Comparison of ENCODE assay signal across 8 mouse cellular contexts in the genomic region with DNA sequence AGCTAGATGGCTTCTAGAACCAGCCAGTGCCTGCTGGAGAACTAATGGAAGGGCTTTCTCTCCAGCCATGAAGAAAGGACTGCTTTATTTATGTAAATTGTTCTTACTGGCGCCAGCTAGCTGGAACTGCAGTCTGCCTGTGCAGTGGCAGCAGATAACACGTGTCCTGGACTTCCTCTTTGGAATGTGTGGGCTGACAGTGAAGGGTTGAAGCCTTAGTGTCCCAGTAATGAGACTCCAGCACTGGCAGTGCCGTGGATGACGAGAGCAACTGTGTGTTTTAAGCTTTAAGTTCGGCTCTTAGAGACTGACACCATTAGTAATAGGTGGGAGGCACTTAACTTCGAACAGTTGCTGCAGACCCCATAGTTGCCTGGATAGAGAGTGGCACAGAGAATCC. TPM values are rescaled to one million over a fixed set of nuclear protein-coding genes. Genes with fewer than 3 reads are reported as not detected.
DNase-seq lines count a peak whose midpoint lies in the region; ATAC-seq and TF ChIP-seq lines count a peak whose summit lies in the region.

No protein-coding gene starts in this region.

- TF ChIP-seq EP300 in ES-Bruce4 (IDR thresholded peaks at IDR 0.05; ENCODE audit: insufficient read depth, low read depth, low read length), result peak; percentile 87

- TF ChIP-seq CTCF in ES-Bruce4 (IDR thresholded peaks at IDR 0.05; ENCODE audit: low read depth, low read length), result no peak

- no peaks in the 10 kb centered on the region for H3K9me3 ChIP-seq in ES-Bruce4 (replicated peaks; ENCODE audit: control insufficient read depth, insufficient read depth, low read length, poor library complexity, severe bottlenecking)
- H3K9me3 ChIP-seq in embryonic facial prominence, embryonic 15.5 days (replicated peaks), result no peaks in the 10 kb centered on the region
- H3K9me3 ChIP-seq in heart, embryonic 14.5 days (ENCODE audit: control insufficient read depth, low read length), result no peaks in the 10 kb centered on the region
- H3K9me3 ChIP-seq in kidney, embryonic 16.5 days (ENCODE audit: low read length), result no peaks in the 10 kb centered on the region
- no peaks in the 10 kb centered on the region for H3K9me3 ChIP-seq in lung, embryonic 15.5 days

- peaks cover 3% of the 10 kb centered on the region for H3K4me1 ChIP-seq in ES-Bruce4 (ENCODE audit: control insufficient read depth, insufficient read depth, low read length)
- H3K4me1 ChIP-seq in embryonic facial prominence, embryonic 15.5 days, result peaks cover 17% of the 10 kb centered on the region
- H3K4me1 ChIP-seq in heart, embryonic 14.5 days (ENCODE audit: control insufficient read depth in 2 of 2, insufficient read depth in 2 of 2, low read length in 2 of 2), result peaks cover 12 to 41% of the 10 kb centered on the region in 2 experiments
- peaks cover 20% of the 10 kb centered on the region for H3K4me1 ChIP-seq in kidney, embryonic 16.5 days (ENCODE audit: insufficient read depth, low read length)
- H3K4me1 ChIP-seq in lung, embryonic 15.5 days, result peaks cover 26% of the 10 kb centered on the region

- peak; percentile 35 for DNase-seq in adrenal gland, postnatal 25 days
- DNase-seq in urinary bladder, postnatal 25 days (ENCODE audit: low spot score), result no peak

- 12% methylated on average over 6 of the region's 6 CpGs for WGBS in embryonic facial prominence, embryonic 15.5 days
- 2% methylated on average over 6 of the region's 6 CpGs for WGBS in heart, embryonic 14.5 days
- 5% methylated on average over 6 of the region's 6 CpGs for WGBS in kidney, embryonic 16.5 days
- WGBS in lung, embryonic 15.5 days, result 2% methylated on average over 6 of the region's 6 CpGs

- H3K4me2 ChIP-seq in embryonic facial prominence, embryonic 15.5 days (replicated peaks), result peak overlapping the region; percentile 12; the same call in 1 of the 2 replicates
- peak overlapping the region; percentile 53 for H3K4me2 ChIP-seq in heart, embryonic 14.5 days (ENCODE audit: low read length)
- H3K4me2 ChIP-seq in kidney, embryonic 16.5 days (replicated peaks; ENCODE audit: low read depth, low read length), result peak overlapping the region; percentile 29; the same call in 1 of the 2 replicates
- H3K4me2 ChIP-seq in lung, embryonic 15.5 days, result peak overlapping the region; percentile 33

- H3K9ac ChIP-seq in ES-Bruce4 (ENCODE audit: low read depth, poor library complexity, severe bottlenecking), result no peak overlapping the region
- no peak overlapping the region for H3K9ac ChIP-seq in embryonic facial prominence, embryonic 15.5 days
- peak overlapping the region; percentile 42 for H3K9ac ChIP-seq in heart, embryonic 14.5 days (ENCODE audit: low read length)
- peak overlapping the region; percentile 51 for H3K9ac ChIP-seq in kidney, embryonic 16.5 days (replicated peaks; ENCODE audit: low read length)
- H3K9ac ChIP-seq in lung, embryonic 15.5 days, result no peak overlapping the region

- peak overlapping the region; percentile 45; the same call in 1 of the 2 replicates for H3K27ac ChIP-seq in ES-Bruce4 (ENCODE audit: insufficient read depth, low read length)
- H3K27ac ChIP-seq in embryonic facial prominence, embryonic 15.5 days (replicated peaks), result peak overlapping the region; percentile 53
- peak overlapping the region; percentile 82 to 87 for H3K27ac ChIP-seq in heart, embryonic 14.5 days (replicated peaks in 1 of 2; ENCODE audit: control insufficient read depth in 1 of 2, insufficient read depth in 1 of 2, low read depth in 2 of 2, low read length in 2 of 2)
- H3K27ac ChIP-seq in kidney, embryonic 16.5 days (ENCODE audit: low read length), result peak overlapping the region; percentile 85
- H3K27ac ChIP-seq in lung, embryonic 15.5 days, result peak overlapping the region; percentile 83

- TF ChIP-seq POLR2A in ES-Bruce4 (IDR thresholded peaks at IDR 0.05; ENCODE audit: insufficient read depth, low read length), result no peak

- H3K4me3 ChIP-seq in ES-Bruce4 (ENCODE audit: low read depth, low read length), result no peak overlapping the region
- no peak overlapping the region for H3K4me3 ChIP-seq in embryonic facial prominence, embryonic 15.5 days (replicated peaks)
- H3K4me3 ChIP-seq in heart, embryonic 14.5 days (ENCODE audit: control insufficient read depth in 1 of 2, insufficient read depth in 1 of 2, low read depth in 1 of 2, low read length in 2 of 2), result peak overlapping the region; percentile 5 to 9; a peak in 2 of 4 replicates
- no peak overlapping the region for H3K4me3 ChIP-seq in kidney, embryonic 16.5 days (ENCODE audit: low read length)
- H3K4me3 ChIP-seq in lung, embryonic 15.5 days, result no peak overlapping the region

- H3K27me3 ChIP-seq in ES-Bruce4 (ENCODE audit: control insufficient read depth, insufficient read depth, low read length, poor library complexity, severe bottlenecking), result no peaks in the 10 kb centered on the region
- H3K27me3 ChIP-seq in embryonic facial prominence, embryonic 15.5 days, result no peaks in the 10 kb centered on the region
- H3K27me3 ChIP-seq in heart, embryonic 14.5 days (ENCODE audit: control insufficient read depth, insufficient read depth, low read length), result no peaks in the 10 kb centered on the region
- H3K27me3 ChIP-seq in kidney, embryonic 16.5 days (ENCODE audit: insufficient read depth, low read length), result no peaks in the 10 kb centered on the region
- no peaks in the 10 kb centered on the region for H3K27me3 ChIP-seq in lung, embryonic 15.5 days

- peak; percentile 57; the same call in 1 of the 2 replicates for ATAC-seq in embryonic facial prominence, embryonic 15.5 days (ENCODE audit: insufficient number of reproducible peaks, low FRiP score, low TSS enrichment, low read depth)
- ATAC-seq in heart, embryonic 14.5 days (ENCODE audit: insufficient number of reproducible peaks, insufficient read depth, low FRiP score, low read depth), result peak; percentile 90
- peak; percentile 93 for ATAC-seq in kidney, embryonic 16.5 days (ENCODE audit: low FRiP score, low TSS enrichment)
- peak; percentile 93 for ATAC-seq in lung, embryonic 15.5 days (ENCODE audit: borderline replicate concordance, extremely low read depth, low FRiP score, low TSS enrichment)
- peak; percentile 53; the same call in 1 of the 2 replicates for ATAC-seq in neutrophil, adult 5-6 weeks (ENCODE audit: extremely low read depth, insufficient number of reproducible peaks, low FRiP score, poor library complexity, severe bottlenecking)

- H3K36me3 ChIP-seq in ES-Bruce4 (ENCODE audit: control insufficient read depth, insufficient read depth, low read length, poor library complexity, severe bottlenecking), result peaks cover 9% of the 10 kb centered on the region; the same call in 1 of the 2 replicates
- peaks cover 18% of the 10 kb centered on the region; the same call in 1 of the 2 replicates for H3K36me3 ChIP-seq in embryonic facial prominence, embryonic 15.5 days
- peaks cover 24% of the 10 kb centered on the region for H3K36me3 ChIP-seq in heart, embryonic 14.5 days (ENCODE audit: control insufficient read depth, insufficient read depth, low read length)
- peaks cover 10% of the 10 kb centered on the region; the same call in 1 of the 2 replicates for H3K36me3 ChIP-seq in kidney, embryonic 16.5 days (ENCODE audit: insufficient read depth, low read length)
- H3K36me3 ChIP-seq in lung, embryonic 15.5 days, result peaks cover 18% of the 10 kb centered on the region; the same call in 1 of the 2 replicates

RNA-seq across cellular contexts. Expression of a gene that starts 37.2 kb away (rescaled TPM):
- polyA plus RNA-seq in ES-Bruce4 (2011; ENCODE audit: insufficient read depth, insufficient read length, low read depth, missing spikeins), result 110 and 114 TPM in 2 replicates
- total RNA-seq in adrenal gland, postnatal 25 days (2021), result 84.0 and 117 TPM in 2 replicates
- 35.5 and 37.5 TPM in 2 replicates for polyA plus RNA-seq in embryonic facial prominence, embryonic 15.5 days (2015; fragmentation: Nextera tagmentation; extraction: Ambion mirVana)
- 40.8 and 47.0 TPM in 2 replicates for polyA plus RNA-seq in heart, embryonic 14.5 days (2014; fragmentation: Nextera tagmentation; extraction: Ambion mirVana)
- 38.0 and 41.0 TPM in 2 replicates for polyA plus RNA-seq in kidney, embryonic 16.5 days (2015; fragmentation: Nextera tagmentation; extraction: Ambion mirVana)
- 36.8 and 44.9 TPM in 2 replicates for polyA plus RNA-seq in lung, embryonic 15.5 days (2015; fragmentation: Nextera tagmentation; extraction: Ambion mirVana)
- total RNA-seq in neutrophil, adult 5-6 weeks (2017), result 194 and 211 TPM in 2 replicates

Comparison
In these comparisons a context has a peak if more than half of its experiments do, and no peak if none do; other contexts are left out.
1. H3K4me3 ChIP-seq: peak in heart, embryonic 14.5 days (2 of 2); none in ES-Bruce4 (single experiment), embryonic facial prominence, embryonic 15.5 days (single experiment), kidney, embryonic 16.5 days (single experiment) and lung, embryonic 15.5 days (single experiment).
2. H3K9ac ChIP-seq: peak in heart, embryonic 14.5 days (single experiment) and kidney, embryonic 16.5 days (single experiment); none in ES-Bruce4 (single experiment), embryonic facial prominence, embryonic 15.5 days (single experiment) and lung, embryonic 15.5 days (single experiment).
3. Peak in every context shown above with its lines, with median percentiles within 50 percentile points of each other: H3K27ac ChIP-seq, ATAC-seq and H3K4me2 ChIP-seq.